Comparison of ENCODE assay signal across 9 mouse cellular contexts in genomic region chr14:28376208-28376805, GRCm38 (mm10).
DNase-seq lines count a peak whose midpoint lies in the region; ATAC-seq and TF ChIP-seq lines count a peak whose summit lies in the region.
"Had no signal": no experiment of that assay in that cellular context is flagged by ENCODE, and none has a peak within 500 bp of the region (broad histone marks: within the 10 kb centered on the region; RNA-seq: fewer than 3 reads in every experiment).

No protein-coding gene starts in this region.

- H3K27ac ChIP-seq in layer of hippocampus, adult 2 months = 0 out of 2 replicates have a peak overlapping the region, but pooled peaks have one; percentile 4
- H3K27ac ChIP-seq in hindbrain, embryonic 14.5 days = peak overlapping the region; percentile 60; the same call in 1 of the 2 replicates
- H3K27ac ChIP-seq in midbrain, embryonic 15.5 days = no peak overlapping the region

- no peak for ATAC-seq in hindbrain, embryonic 14.5 days (ENCODE audit: low FRiP score)
- ATAC-seq in midbrain, embryonic 15.5 days (replicated peaks) = no peak

- H3K36me3 ChIP-seq in hindbrain, embryonic 14.5 days (replicated peaks; ENCODE audit: control insufficient read depth, insufficient read depth) = no peaks in the 10 kb centered on the region
- H3K36me3 ChIP-seq in midbrain, embryonic 15.5 days (replicated peaks) = no peaks in the 10 kb centered on the region

- H3K9me3 ChIP-seq in hindbrain, embryonic 14.5 days (ENCODE audit: control insufficient read depth, low read length) = no peaks in the 10 kb centered on the region
- no peaks in the 10 kb centered on the region for H3K9me3 ChIP-seq in midbrain, embryonic 15.5 days

- peaks cover 58% of the 10 kb centered on the region for H3K27me3 ChIP-seq in hindbrain, embryonic 14.5 days (ENCODE audit: control insufficient read depth, insufficient read depth, low read length)
- H3K27me3 ChIP-seq in midbrain, embryonic 15.5 days (replicated peaks) = peaks cover 48% of the 10 kb centered on the region

- no peak overlapping the region for H3K9ac ChIP-seq in hindbrain, embryonic 14.5 days
- no peak overlapping the region for H3K9ac ChIP-seq in midbrain, embryonic 15.5 days
- H3K9ac ChIP-seq: lung, embryonic 14.5 days had no signal

- WGBS in hindbrain, embryonic 14.5 days = 33% methylated on average over 9 of the region's 9 CpGs
- 30% methylated on average over 9 of the region's 9 CpGs for WGBS in midbrain, embryonic 15.5 days

- TF ChIP-seq CTCF in layer of hippocampus, adult 2 months (conservative IDR thresholded peaks at IDR 0.05) = no peak

- H3K4me3 ChIP-seq in layer of hippocampus, adult 2 months = no peak overlapping the region
- no peak overlapping the region for H3K4me3 ChIP-seq in hindbrain, embryonic 14.5 days (replicated peaks; ENCODE audit: low read length)
- H3K4me3 ChIP-seq in midbrain, embryonic 15.5 days = no peak overlapping the region

- DNase-seq in layer of hippocampus, adult 2 months (ENCODE audit: low spot score in 2 of 2) = no peak
- DNase-seq in layer of hippocampus, adult 11-12 months (ENCODE audit: low spot score) = no peak
- peak; percentile 48 for DNase-seq in embryo, embryonic 11 days
- DNase-seq in hindbrain, embryonic 14.5 days (ENCODE audit: low spot score) = no peak
- DNase-seq in thymus, adult 18-20 months = no peak
- no peak for DNase-seq in kidney, postnatal 14 days
- DNase-seq: cerebellum, adult 11-12 months had no signal

- H3K4me2 ChIP-seq in hindbrain, embryonic 14.5 days (replicated peaks) = no peak overlapping the region; the same call in 1 of the 2 replicates
- peak overlapping the region; percentile 24; the same call in 1 of the 2 replicates for H3K4me2 ChIP-seq in midbrain, embryonic 15.5 days

- peaks cover 10% of the 10 kb centered on the region for H3K4me1 ChIP-seq in hindbrain, embryonic 14.5 days (replicated peaks; ENCODE audit: control insufficient read depth, insufficient read depth, low read length)
- peaks cover 19% of the 10 kb centered on the region for H3K4me1 ChIP-seq in midbrain, embryonic 15.5 days
